Mouse (Mus musculus): Measurements from ENCODE around the gene Pkd1. TPM values are rescaled to one million over a fixed set of nuclear protein-coding genes. Genes with fewer than 3 reads are reported as not detected.
A peak's percentile ranks its signal among the peaks of the same experiment; 100 is the strongest.

Pkd1 gene
- polyA plus RNA-seq, 1 experiment, result 13.0 TPM

DNA sequence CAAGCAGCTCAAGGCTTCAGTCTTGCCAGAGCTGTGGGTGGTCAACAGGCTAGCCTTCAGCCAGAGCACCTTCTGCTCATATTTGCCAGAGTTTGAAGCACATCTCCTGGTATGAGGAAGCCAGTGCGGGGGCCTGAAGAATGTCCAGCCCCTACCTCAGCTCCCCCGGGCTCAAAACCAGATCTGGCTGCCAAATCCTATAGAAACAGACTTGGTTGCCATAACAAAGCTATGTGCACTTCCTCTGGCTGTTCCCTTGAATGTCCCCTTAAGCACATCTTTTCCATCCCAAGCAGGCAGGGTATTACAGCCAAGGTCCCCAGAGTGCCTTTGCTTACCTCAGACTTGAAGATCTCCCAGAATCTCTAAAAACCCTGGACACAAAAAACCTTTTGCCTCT is 24.9 kb upstream of the Pkd1 start:
- TF ChIP-seq CTCF (IDR thresholded peaks at IDR 0.05; ENCODE audit: low read depth, low read length), result no peak
- TF ChIP-seq EP300 (IDR thresholded peaks at IDR 0.05; ENCODE audit: insufficient read depth, low read depth, low read length), result no peak
- no peak for TF ChIP-seq POLR2A (IDR thresholded peaks at IDR 0.05; ENCODE audit: insufficient read depth, low read length)
- Histone ChIP-seq H3K4me1 (ENCODE audit: control insufficient read depth, insufficient read depth, low read length) (no peaks in the 10 kb centered on the region), H3K36me3 (ENCODE audit: control insufficient read depth, insufficient read depth, low read length, poor library complexity, severe bottlenecking) (peaks cover 15% of the 10 kb centered on the region), H3K9me3 (replicated peaks; ENCODE audit: control insufficient read depth, insufficient read depth, low read length, poor library complexity, severe bottlenecking) (no peaks in the 10 kb centered on the region), H3K4me3 (ENCODE audit: low read depth, low read length) (no peak overlapping the region), H3K27ac (ENCODE audit: insufficient read depth, low read length) (no peak overlapping the region), H3K27me3 (ENCODE audit: control insufficient read depth, insufficient read depth, low read length, poor library complexity, severe bottlenecking) (no peaks in the 10 kb centered on the region), H3K9ac (ENCODE audit: low read depth, poor library complexity, severe bottlenecking) (no peak overlapping the region)

DNA sequence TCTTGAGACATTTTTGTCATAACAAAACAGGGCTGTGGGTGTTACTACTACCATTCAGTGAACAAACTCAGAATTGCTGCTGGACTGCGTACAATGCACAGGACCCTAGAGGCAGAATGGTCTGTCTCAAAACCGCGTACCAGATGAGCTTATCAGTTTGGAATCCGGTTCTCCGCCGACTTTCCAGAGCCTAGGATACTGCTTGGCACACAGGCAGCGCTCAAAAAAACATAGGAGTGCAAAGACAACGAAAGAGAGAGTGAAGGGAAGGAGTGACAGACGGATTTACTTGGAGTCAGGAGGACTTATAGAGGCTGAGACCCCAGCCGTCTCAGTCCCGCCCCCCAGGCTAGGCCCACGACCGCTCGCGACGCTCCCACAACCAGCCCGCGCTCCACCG is 22.3 kb upstream of the Pkd1 start:
- H3K4me1 ChIP-seq (ENCODE audit: control insufficient read depth, insufficient read depth, low read length), result no peaks in the 10 kb centered on the region
- H3K36me3 ChIP-seq (ENCODE audit: control insufficient read depth, insufficient read depth, low read length, poor library complexity, severe bottlenecking), result peaks cover 27% of the 10 kb centered on the region
- H3K9me3 ChIP-seq (replicated peaks; ENCODE audit: control insufficient read depth, insufficient read depth, low read length, poor library complexity, severe bottlenecking), result no peaks in the 10 kb centered on the region
- peak overlapping the region; percentile 99 for H3K4me3 ChIP-seq (ENCODE audit: low read depth, low read length)
- H3K27ac ChIP-seq (ENCODE audit: insufficient read depth, low read length), result no peak overlapping the region
- no peak for TF ChIP-seq CTCF (IDR thresholded peaks at IDR 0.05; ENCODE audit: low read depth, low read length)
- TF ChIP-seq POLR2A (IDR thresholded peaks at IDR 0.05; ENCODE audit: insufficient read depth, low read length), result no peak
- TF ChIP-seq EP300 (IDR thresholded peaks at IDR 0.05; ENCODE audit: insufficient read depth, low read depth, low read length), result no peak
- no peaks in the 10 kb centered on the region for H3K27me3 ChIP-seq (ENCODE audit: control insufficient read depth, insufficient read depth, low read length, poor library complexity, severe bottlenecking)
- H3K9ac ChIP-seq (ENCODE audit: low read depth, poor library complexity, severe bottlenecking), result peak overlapping the region; percentile 91

DNA sequence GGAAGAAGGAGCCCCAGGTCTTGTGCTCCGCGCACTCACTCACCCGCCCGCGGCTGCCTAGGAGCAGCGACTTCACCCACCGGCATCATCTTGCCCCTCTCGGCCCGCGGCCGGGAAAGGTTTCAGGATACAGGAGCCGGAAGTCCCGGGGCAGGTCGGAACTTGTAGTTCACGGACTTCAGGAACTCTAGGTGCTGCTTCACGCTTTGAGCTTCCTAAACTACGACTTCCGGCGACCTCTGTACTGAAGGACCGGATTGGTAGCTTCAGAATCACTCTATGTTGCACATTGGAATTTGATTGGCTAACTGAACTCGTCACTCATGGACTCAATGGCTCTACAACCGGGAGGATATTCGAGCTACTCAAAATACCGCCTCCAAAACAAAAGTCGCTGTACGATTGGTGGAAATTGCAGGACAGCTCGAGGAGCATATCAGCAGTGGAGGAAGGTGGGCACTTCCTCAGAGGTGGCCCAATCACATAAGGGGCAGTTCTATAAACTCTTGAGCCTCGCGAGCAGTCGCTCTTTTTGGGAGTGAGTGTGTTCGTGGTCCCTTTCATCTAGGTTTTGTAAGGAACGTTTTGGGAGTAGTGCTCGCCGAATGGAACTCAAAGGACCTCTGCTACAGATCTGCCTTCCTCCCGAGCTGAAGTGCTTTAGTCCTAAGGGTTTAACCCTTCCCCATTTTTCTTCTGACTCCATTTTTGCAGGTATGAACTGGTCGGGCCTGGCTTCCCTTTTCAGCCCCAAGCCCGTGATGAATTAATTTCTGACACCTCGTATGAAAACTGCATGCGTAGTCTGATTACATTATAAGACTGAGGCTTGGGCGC is 21.7 kb upstream of the Pkd1 start, which contains the start of gene Traf7:
Gene Traf7, minus strand, starts transcription at position 216 of the 837 bp plus-strand sequence.
- TF ChIP-seq CTCF (IDR thresholded peaks at IDR 0.05; ENCODE audit: low read depth, low read length) (no peak), POLR2A (IDR thresholded peaks at IDR 0.05; ENCODE audit: insufficient read depth, low read length) (peak; percentile 100), EP300 (IDR thresholded peaks at IDR 0.05; ENCODE audit: insufficient read depth, low read depth, low read length) (no peak)

DNA sequence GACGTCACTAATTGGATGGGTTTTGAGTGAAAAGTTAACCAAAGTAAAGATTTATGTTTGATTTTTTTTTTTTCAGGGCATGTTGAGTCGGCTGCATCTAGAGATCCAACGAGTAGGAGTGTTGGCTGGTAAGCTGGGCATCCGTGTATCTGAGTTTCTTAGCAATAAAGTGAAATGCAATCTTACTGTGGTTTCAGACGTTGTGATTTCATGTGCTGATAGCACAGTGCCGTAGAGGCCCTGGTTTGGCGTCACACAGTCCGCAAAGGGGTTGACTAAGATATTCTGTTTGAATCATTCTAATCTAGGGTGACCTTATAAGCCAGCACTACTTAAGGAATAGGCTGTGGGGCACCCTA is 21.1 kb upstream of the Pkd1 start:
- Histone ChIP-seq H3K27me3 (ENCODE audit: control insufficient read depth, insufficient read depth, low read length, poor library complexity, severe bottlenecking) (no peaks in the 10 kb centered on the region), H3K36me3 (ENCODE audit: control insufficient read depth, insufficient read depth, low read length, poor library complexity, severe bottlenecking) (peaks cover 27% of the 10 kb centered on the region), H3K9ac (ENCODE audit: low read depth, poor library complexity, severe bottlenecking) (peak overlapping the region; percentile 98), H3K4me3 (ENCODE audit: low read depth, low read length) (peak overlapping the region; percentile 99), H3K4me1 (ENCODE audit: control insufficient read depth, insufficient read depth, low read length) (no peaks in the 10 kb centered on the region), H3K9me3 (replicated peaks; ENCODE audit: control insufficient read depth, insufficient read depth, low read length, poor library complexity, severe bottlenecking) (no peaks in the 10 kb centered on the region), H3K27ac (ENCODE audit: insufficient read depth, low read length) (peak overlapping the region; percentile 96)
- TF ChIP-seq CTCF (IDR thresholded peaks at IDR 0.05; ENCODE audit: low read depth, low read length) (no peak), POLR2A (IDR thresholded peaks at IDR 0.05; ENCODE audit: insufficient read depth, low read length) (no peak), EP300 (IDR thresholded peaks at IDR 0.05; ENCODE audit: insufficient read depth, low read depth, low read length) (no peak)

More for the DNA sequence above, 21.7 kb upstream of the Pkd1 start, which contains the start of gene Traf7:
- Histone ChIP-seq H3K4me3 (ENCODE audit: low read depth, low read length) (peak within 1 kb of the TSS; percentile 99), H3K4me1 (ENCODE audit: control insufficient read depth, insufficient read depth, low read length) (no peaks in the 10 kb centered on the region), H3K36me3 (ENCODE audit: control insufficient read depth, insufficient read depth, low read length, poor library complexity, severe bottlenecking) (peaks cover 27% of the 10 kb centered on the region), H3K9me3 (replicated peaks; ENCODE audit: control insufficient read depth, insufficient read depth, low read length, poor library complexity, severe bottlenecking) (no peaks in the 10 kb centered on the region), H3K9ac (ENCODE audit: low read depth, poor library complexity, severe bottlenecking) (peak within 1 kb of the TSS; percentile 98), H3K27ac (ENCODE audit: insufficient read depth, low read length) (peak within 1 kb of the TSS; percentile 96), H3K27me3 (ENCODE audit: control insufficient read depth, insufficient read depth, low read length, poor library complexity, severe bottlenecking) (no peaks in the 10 kb centered on the region)

DNA sequence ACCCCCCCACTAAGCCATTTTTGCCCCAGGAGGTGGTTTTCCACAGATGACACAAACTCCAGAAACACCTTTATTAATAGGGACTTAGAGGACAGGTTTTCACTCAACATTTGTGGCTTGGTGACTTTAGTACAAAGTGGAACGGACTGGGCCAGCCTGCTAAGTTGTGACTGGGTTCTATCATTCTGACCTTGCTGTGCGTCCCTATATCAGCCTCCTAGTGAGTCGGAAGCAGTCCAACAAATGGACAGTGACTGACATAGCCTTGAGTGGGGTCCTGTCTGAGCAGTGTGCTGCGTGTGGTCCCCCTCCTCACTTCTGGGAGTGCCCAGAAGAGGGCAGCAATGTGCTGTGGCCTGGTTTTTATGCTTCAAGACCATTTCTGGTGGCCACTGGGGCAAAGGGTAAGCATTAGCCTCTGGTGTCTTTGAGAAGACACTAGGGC is 20.6 kb upstream of the Pkd1 start:
- H3K4me1 ChIP-seq (ENCODE audit: control insufficient read depth, insufficient read depth, low read length), result no peaks in the 10 kb centered on the region
- peak overlapping the region; percentile 96 for H3K27ac ChIP-seq (ENCODE audit: insufficient read depth, low read length)

DNA sequence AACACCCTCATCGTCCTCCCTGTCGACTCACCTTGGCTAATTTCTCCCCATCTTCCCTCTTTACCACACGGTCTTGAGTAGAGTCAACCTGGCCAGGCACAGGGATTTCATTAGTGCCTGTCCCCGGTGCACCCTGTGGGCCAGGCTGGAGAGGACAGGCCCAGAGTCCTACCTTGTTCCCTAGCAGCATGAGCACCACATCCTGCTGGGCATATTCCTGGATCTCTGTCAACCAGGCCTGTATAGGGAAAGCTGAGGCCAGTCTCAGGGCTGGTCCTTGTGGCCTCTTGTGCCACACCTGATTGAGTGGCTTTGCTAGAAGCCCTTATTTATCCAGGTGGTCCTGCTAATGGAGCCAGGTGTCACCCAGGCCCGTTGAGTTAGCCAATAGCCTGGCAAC is 19.8 kb upstream of the Pkd1 start:
- H3K36me3 ChIP-seq (ENCODE audit: control insufficient read depth, insufficient read depth, low read length, poor library complexity, severe bottlenecking), result peaks cover 27% of the 10 kb centered on the region
- H3K27me3 ChIP-seq (ENCODE audit: control insufficient read depth, insufficient read depth, low read length, poor library complexity, severe bottlenecking), result no peaks in the 10 kb centered on the region
- peak overlapping the region; percentile 98 for H3K9ac ChIP-seq (ENCODE audit: low read depth, poor library complexity, severe bottlenecking)
- H3K4me3 ChIP-seq (ENCODE audit: low read depth, low read length), result peak overlapping the region; percentile 99
- H3K9me3 ChIP-seq (replicated peaks; ENCODE audit: control insufficient read depth, insufficient read depth, low read length, poor library complexity, severe bottlenecking), result no peaks in the 10 kb centered on the region
- H3K27ac ChIP-seq (ENCODE audit: insufficient read depth, low read length), result peak overlapping the region; percentile 96
- H3K4me1 ChIP-seq (ENCODE audit: control insufficient read depth, insufficient read depth, low read length), result no peaks in the 10 kb centered on the region
- TF ChIP-seq EP300 (IDR thresholded peaks at IDR 0.05; ENCODE audit: insufficient read depth, low read depth, low read length) (no peak), CTCF (IDR thresholded peaks at IDR 0.05; ENCODE audit: low read depth, low read length) (no peak), POLR2A (IDR thresholded peaks at IDR 0.05; ENCODE audit: insufficient read depth, low read length) (no peak)

More for the DNA sequence above, 20.6 kb upstream of the Pkd1 start:
- no peaks in the 10 kb centered on the region for H3K27me3 ChIP-seq (ENCODE audit: control insufficient read depth, insufficient read depth, low read length, poor library complexity, severe bottlenecking)
- H3K9me3 ChIP-seq (replicated peaks; ENCODE audit: control insufficient read depth, insufficient read depth, low read length, poor library complexity, severe bottlenecking), result no peaks in the 10 kb centered on the region
- peak overlapping the region; percentile 99 for H3K4me3 ChIP-seq (ENCODE audit: low read depth, low read length)
- peak; percentile 72 for TF ChIP-seq CTCF (IDR thresholded peaks at IDR 0.05; ENCODE audit: low read depth, low read length)
- TF ChIP-seq POLR2A (IDR thresholded peaks at IDR 0.05; ENCODE audit: insufficient read depth, low read length), result peak; percentile 11
- no peak for TF ChIP-seq EP300 (IDR thresholded peaks at IDR 0.05; ENCODE audit: insufficient read depth, low read depth, low read length)
- H3K36me3 ChIP-seq (ENCODE audit: control insufficient read depth, insufficient read depth, low read length, poor library complexity, severe bottlenecking), result peaks cover 27% of the 10 kb centered on the region
- peak overlapping the region; percentile 98 for H3K9ac ChIP-seq (ENCODE audit: low read depth, poor library complexity, severe bottlenecking)
